Comparison of ENCODE assay signal across 9 mouse cellular contexts in the genomic region with DNA sequence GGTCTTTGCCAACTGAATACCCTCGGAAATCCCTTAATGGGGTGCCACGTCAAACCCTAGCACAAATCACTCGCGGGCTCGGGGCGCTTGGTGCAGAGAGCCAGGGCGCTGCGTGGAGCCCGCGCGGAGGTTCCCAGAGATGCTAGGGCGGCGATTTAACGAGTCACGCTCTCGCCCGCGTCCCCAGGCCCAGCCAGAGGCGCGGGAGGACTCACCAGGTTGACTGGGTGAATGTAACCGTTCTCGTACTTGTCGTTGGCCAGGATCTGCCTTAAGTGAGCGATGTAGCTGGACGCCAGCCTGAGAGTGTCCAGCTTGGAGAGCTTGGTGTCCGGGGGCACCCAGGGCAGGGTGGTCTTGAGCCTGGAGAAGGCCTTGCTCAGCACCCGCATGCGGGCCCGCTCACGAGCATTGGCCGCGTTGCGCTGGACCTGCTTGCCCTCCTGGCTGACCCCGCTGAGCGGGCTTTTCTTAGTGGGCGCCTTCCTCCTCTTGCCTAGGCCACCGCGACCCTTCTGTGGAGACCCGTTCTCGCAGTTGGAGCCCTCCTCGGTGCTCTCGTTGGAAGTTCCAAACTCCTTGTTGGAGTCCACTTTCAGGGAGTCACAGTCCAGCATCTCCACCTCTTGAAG. TPM values are rescaled to one million over a fixed set of nuclear protein-coding genes. Genes with fewer than 3 reads are reported as not detected.
A peak's percentile ranks its signal among the peaks of the same experiment; 100 is the strongest.
DNase-seq lines count a peak whose midpoint lies in the region; ATAC-seq and TF ChIP-seq lines count a peak whose summit lies in the region.
"Had no signal": no experiment of that assay in that cellular context is flagged by ENCODE, and none has a peak within 500 bp of the region (broad histone marks: within the 10 kb centered on the region; RNA-seq: fewer than 3 reads in every experiment).

No protein-coding gene starts in this region.

- peak overlapping the region; percentile 76 for H3K9ac ChIP-seq in lung, embryonic 15.5 days
- H3K9ac ChIP-seq in heart, embryonic 12.5 days, result peak overlapping the region; percentile 79
- no peak overlapping the region for H3K9ac ChIP-seq in liver, embryonic 14.5 days (replicated peaks)
- peak overlapping the region; percentile 86 for H3K9ac ChIP-seq in stomach, postnatal 0 days (ENCODE audit: low read length)
- H3K9ac ChIP-seq: hindbrain, embryonic 15.5 days had no signal

- peaks cover 29% of the 10 kb centered on the region for H3K4me1 ChIP-seq in lung, embryonic 15.5 days
- H3K4me1 ChIP-seq in heart, embryonic 12.5 days (replicated peaks), result peaks cover 27% of the 10 kb centered on the region
- no peaks in the 10 kb centered on the region for H3K4me1 ChIP-seq in liver, embryonic 14.5 days (replicated peaks; ENCODE audit: control insufficient read depth in 2 of 2, insufficient read depth in 2 of 2, low read length in 1 of 2)
- H3K4me1 ChIP-seq in stomach, postnatal 0 days (replicated peaks; ENCODE audit: control insufficient read depth, insufficient read depth), result no peaks in the 10 kb centered on the region
- H3K4me1 ChIP-seq: hindbrain, embryonic 15.5 days had no signal

- H3K4me2 ChIP-seq in lung, embryonic 15.5 days, result peak overlapping the region; percentile 51
- peak overlapping the region; percentile 76 for H3K4me2 ChIP-seq in heart, embryonic 12.5 days
- no peak overlapping the region for H3K4me2 ChIP-seq in liver, embryonic 14.5 days (ENCODE audit: low read depth)
- H3K4me2 ChIP-seq in stomach, postnatal 0 days (replicated peaks; ENCODE audit: low read depth), result peak overlapping the region; percentile 50
- H3K4me2 ChIP-seq: hindbrain, embryonic 15.5 days had no signal

- H3K9me3 ChIP-seq in lung, embryonic 15.5 days, result no peaks in the 10 kb centered on the region
- no peaks in the 10 kb centered on the region for H3K9me3 ChIP-seq in heart, embryonic 12.5 days (replicated peaks)
- H3K9me3 ChIP-seq in liver, embryonic 14.5 days (ENCODE audit: control insufficient read depth, low read length), result no peaks in the 10 kb centered on the region
- no peaks in the 10 kb centered on the region for H3K9me3 ChIP-seq in stomach, postnatal 0 days (ENCODE audit: control insufficient read depth, low read length)
- H3K9me3 ChIP-seq: hindbrain, embryonic 15.5 days had no signal

- peak overlapping the region; percentile 60 for H3K4me3 ChIP-seq in lung, embryonic 15.5 days
- peak overlapping the region; percentile 61 for H3K4me3 ChIP-seq in heart, embryonic 12.5 days
- peak overlapping the region; percentile 14 to 23 for H3K4me3 ChIP-seq in liver, embryonic 14.5 days (ENCODE audit: insufficient read depth in 1 of 2, low read depth in 2 of 2, low read length in 2 of 2)
- peak overlapping the region; percentile 61 for H3K4me3 ChIP-seq in stomach, postnatal 0 days (ENCODE audit: low read depth, low read length)
- H3K4me3 ChIP-seq: hindbrain, embryonic 15.5 days had no signal

- WGBS in lung, embryonic 15.5 days, result 2% methylated on average over 42 of the region's 42 CpGs
- under 1% methylated on average over 42 of the region's 42 CpGs for WGBS in heart, embryonic 12.5 days
- WGBS in liver, embryonic 14.5 days (ENCODE audit: insufficient replicate concordance), result under 1% methylated on average over 42 of the region's 42 CpGs
- WGBS in stomach, postnatal 0 days, result 2% methylated on average over 42 of the region's 42 CpGs

- H3K27ac ChIP-seq in lung, embryonic 15.5 days, result peak overlapping the region; percentile 91
- peak overlapping the region; percentile 79 for H3K27ac ChIP-seq in heart, embryonic 12.5 days (ENCODE audit: poor library complexity, severe bottlenecking)
- H3K27ac ChIP-seq in liver, embryonic 14.5 days, result no peak overlapping the region
- H3K27ac ChIP-seq in stomach, postnatal 0 days (replicated peaks), result peak overlapping the region; percentile 94
- H3K27ac ChIP-seq: hindbrain, embryonic 15.5 days had no signal

- TF ChIP-seq EP300 in liver, embryonic 14.5 days (IDR thresholded peaks at IDR 0.05; ENCODE audit: low read depth), result no peak
- TF ChIP-seq EP300 in stomach, postnatal 0 days (optimal IDR thresholded peaks at IDR 0.05), result no peak

- H3K36me3 ChIP-seq in lung, embryonic 15.5 days, result no peaks in the 10 kb centered on the region
- H3K36me3 ChIP-seq in heart, embryonic 12.5 days, result no peaks in the 10 kb centered on the region
- no peaks in the 10 kb centered on the region for H3K36me3 ChIP-seq in liver, embryonic 14.5 days (replicated peaks; ENCODE audit: control insufficient read depth, insufficient read depth, low read depth)
- no peaks in the 10 kb centered on the region for H3K36me3 ChIP-seq in stomach, postnatal 0 days (ENCODE audit: control insufficient read depth, insufficient read depth, low read length)
- H3K36me3 ChIP-seq: hindbrain, embryonic 15.5 days had no signal

- H3K27me3 ChIP-seq in lung, embryonic 15.5 days, result peaks cover 41% of the 10 kb centered on the region
- H3K27me3 ChIP-seq in heart, embryonic 12.5 days (replicated peaks), result peaks cover 56% of the 10 kb centered on the region
- H3K27me3 ChIP-seq in liver, embryonic 14.5 days (ENCODE audit: control insufficient read depth, insufficient read depth, low read length), result peaks cover 67% of the 10 kb centered on the region
- 0 out of 2 replicates have a peak, but pooled peaks cover 4% of the 10 kb centered on the region for H3K27me3 ChIP-seq in stomach, postnatal 0 days (ENCODE audit: control insufficient read depth, insufficient read depth, low read length)

- no peak for DNase-seq in lung, postnatal 25 days (ENCODE audit: low spot score)
- DNase-seq in liver, embryonic 14.5 days (ENCODE audit: low read depth in 3 of 3, low spot score in 3 of 3), result no peak
- DNase-seq in stomach, postnatal 0 days (ENCODE audit: low spot score), result peak; percentile 34
- no peak for DNase-seq in cerebellum, adult 8-10 months
- no peak for DNase-seq in adrenal gland, adult 8-10 months
- no peak for DNase-seq in layer of hippocampus, adult 11-12 months (ENCODE audit: low spot score)

- peak; percentile 4; the same call in 1 of the 2 replicates for ATAC-seq in lung, embryonic 15.5 days (ENCODE audit: borderline replicate concordance, extremely low read depth, low FRiP score, low TSS enrichment)
- ATAC-seq in heart, embryonic 12.5 days (ENCODE audit: insufficient number of reproducible peaks, low FRiP score), result 0 out of 2 replicates have a peak, but pooled peaks have one; percentile 22
- no peak for ATAC-seq in liver, embryonic 14.5 days (ENCODE audit: insufficient read depth)
- ATAC-seq in stomach, postnatal 0 days (ENCODE audit: low FRiP score, low TSS enrichment), result no peak

- no peak for TF ChIP-seq CTCF in liver, embryonic 14.5 days (IDR thresholded peaks at IDR 0.05; ENCODE audit: low read depth)
- no peak for TF ChIP-seq CTCF in stomach, postnatal 0 days (IDR thresholded peaks at IDR 0.05; ENCODE audit: low read depth)

RNA-seq across cellular contexts. Expression of a gene that starts 0.6 kb away (rescaled TPM):
- polyA plus RNA-seq in lung, embryonic 15.5 days (2015; fragmentation: Nextera tagmentation; extraction: Ambion mirVana), result 279 and 296 TPM in 2 replicates
- polyA plus RNA-seq in heart, embryonic 12.5 days (2016; fragmentation: Nextera tagmentation; extraction: Ambion mirVana), result 74.5 and 76.6 TPM in 2 replicates
- 4.5 and 5.2 TPM in 2 replicates for polyA plus RNA-seq in liver, embryonic 14.5 days (2012; rRNA removed)
- 4.2 TPM in 2 replicates for polyA plus RNA-seq in liver, embryonic 14.5 days (2014; fragmentation: Nextera tagmentation; extraction: Ambion mirVana)
- polyA plus RNA-seq in stomach, postnatal 0 days (2015; fragmentation: Nextera tagmentation; extraction: Ambion mirVana), result 95.3 and 95.5 TPM in 2 replicates
- 10 to 100 TPM; 14.8 to 29.7 (median 18.0) TPM for total RNA-seq in adrenal gland, adult 8-10 months (2022)

Comparison
In these comparisons a context has a peak if more than half of its experiments do, and no peak if none do; other contexts are left out.
1. ATAC-seq: peak in lung, embryonic 15.5 days (single experiment) and heart, embryonic 12.5 days (single experiment); none in liver, embryonic 14.5 days (single experiment) and stomach, postnatal 0 days (single experiment).
2. RNA of a gene that starts 0.6 kb away (polyA plus RNA-seq): 279 to 296 TPM in lung, embryonic 15.5 days, 95.3 to 95.5 TPM in stomach, postnatal 0 days and 74.5 to 76.6 TPM in heart, embryonic 12.5 days; 4.2 to 5.2 TPM in liver, embryonic 14.5 days; every median in the first group is over 10 times any median in the second.
3. Peak in every context shown above with its lines, with median percentiles within 50 percentile points of each other: H3K4me3 ChIP-seq.